Mouse (Mus musculus): ENCODE results near the gene Rbfox3.

DNA sequence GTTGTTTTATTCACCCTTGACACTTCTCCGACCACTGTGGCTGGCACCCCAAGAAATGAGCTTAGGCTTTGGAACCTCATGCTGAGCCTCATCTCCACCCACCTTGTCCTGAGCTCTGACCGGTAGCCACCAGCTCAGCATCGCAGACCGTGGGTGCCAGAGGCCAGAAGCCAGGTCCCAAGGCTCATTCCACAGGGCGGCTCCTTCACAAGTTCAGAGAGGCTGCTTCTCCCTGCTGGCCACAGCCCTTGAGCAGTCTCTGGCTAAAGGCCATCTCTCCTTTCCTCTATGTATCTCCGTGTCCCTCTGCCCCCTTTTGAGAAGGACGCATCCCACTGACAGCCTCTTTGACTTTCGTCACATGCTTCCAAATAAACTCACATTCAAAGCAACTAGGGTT, 23.0 kb downstream of the Rbfox3 start:
- TF ChIP-seq EP300 (IDR thresholded peaks at IDR 0.05; ENCODE audit: low read length), result no peak
- TF ChIP-seq NRF1 (IDR thresholded peaks at IDR 0.05; ENCODE audit: low read depth, low read length), result no peak
- TF ChIP-seq GABPA (IDR thresholded peaks at IDR 0.05; ENCODE audit: insufficient replicate concordance, low read depth, low read length), result no peak
- TF ChIP-seq CTCF (conservative IDR thresholded peaks at IDR 0.05 in 1 of 2, IDR thresholded peaks at IDR 0.05 in 1 of 2; ENCODE audit: low read depth in 2 of 2, low read length in 2 of 2), result no peak
- no peak for TF ChIP-seq NELFE (IDR thresholded peaks at IDR 0.05; ENCODE audit: low read depth, low read length)
- no peak for TF ChIP-seq POLR2A (IDR thresholded peaks at IDR 0.05; ENCODE audit: low read depth, low read length)
- TF ChIP-seq TCF12 (IDR thresholded peaks at IDR 0.05; ENCODE audit: low read depth, low read length), result no peak
- TF ChIP-seq ZC3H11A (IDR thresholded peaks at IDR 0.05; ENCODE audit: low read depth, low read length), result no peak
- no peak for TF ChIP-seq CHD1 (IDR thresholded peaks at IDR 0.05; ENCODE audit: low read depth, low read length)
- TF ChIP-seq JUND (conservative IDR thresholded peaks at IDR 0.05; ENCODE audit: low read depth, low read length), result no peak
- TF ChIP-seq HCFC1 (IDR thresholded peaks at IDR 0.05; ENCODE audit: low read depth, low read length), result no peak
- TF ChIP-seq ZKSCAN1 (IDR thresholded peaks at IDR 0.05; ENCODE audit: borderline replicate concordance, low read depth, low read length), result no peak

Measured in CH12.LX (cell line).